Mouse (Mus musculus) liver, embryonic 18 days (tissue): Measurements from ENCODE around the gene Prrc2c. TPM values are rescaled to one million over a fixed set of nuclear protein-coding genes. Genes with fewer than 3 reads are reported as not detected.

Experiments
- polyA plus RNA-seq: library from polyadenylated mRNA; depleted of rRNA; stranded (reverse); fragments of >200 nt; gene quantifications from 2 replicates; pipeline ENCODE4 v1.2.3, GENCODE M21; 2012; rRNA removed

Prrc2c gene
- polyA plus RNA-seq: 7.6 and 9.8 TPM in 2 replicates

GRCm38 (mm10) chr1:162740401-162740835 lies at the start of gene Prrc2c:
TSS of gene Prrc2c (minus strand) at chr1:162740556.

GRCm38 (mm10) chr1:162658119-162658518 lies 82.2 kb downstream of the Prrc2c start, which contains the start of gene Myocos:
TSS of gene Myocos (minus strand) at chr1:162658219.

GRCm38 (mm10) chr1:162639051-162639750 lies 101.2 kb downstream of the Prrc2c start, which contains the start of gene Myoc:
TSS of gene Myoc (plus strand) at chr1:162639155.

Other genes with a start within 250 kb of the Prrc2c start
- gene Mettl13, start 192.0 kb downstream of the Prrc2c start, polyA plus RNA-seq: 3.7 and 4.2 TPM in 2 replicates
- 9.3 and 10.0 TPM in 2 replicates for gene Vamp4, start 170.0 kb downstream of the Prrc2c start, polyA plus RNA-seq
- 0.01 TPM in 1 of 2 replicates, not detected in the other for gene Myoc, start 101.4 kb downstream of the Prrc2c start, polyA plus RNA-seq
- not detected in 2 replicates for gene Myocos, start 82.3 kb downstream of the Prrc2c start, polyA plus RNA-seq
- 10.2 and 14.2 TPM in 2 replicates for gene Fmo4, start 73.4 kb upstream of the Prrc2c start, polyA plus RNA-seq
- gene Fmo1, start 126.1 kb upstream of the Prrc2c start, polyA plus RNA-seq: 172 TPM in 2 replicates
- gene Fmo2, start 158.2 kb upstream of the Prrc2c start, polyA plus RNA-seq: 0.41 and 0.65 TPM in 2 replicates
- not detected in 2 replicates for gene Fmo6, start 197.0 kb upstream of the Prrc2c start, polyA plus RNA-seq
- 0.01 and 0.02 TPM in 2 replicates for gene Fmo3, start 244.0 kb upstream of the Prrc2c start, polyA plus RNA-seq